Mouse (Mus musculus) stomach, embryonic 14.5 days (tissue): ENCODE measurements around the gene Cldn19. TPM values are rescaled to one million over a fixed set of nuclear protein-coding genes. Genes with fewer than 3 reads are reported as not detected.
A peak's percentile ranks its signal among the peaks of the same experiment; 100 is the strongest.

Experiments used
- ATAC-seq: fragments of 200-750 bp; cut with Nextera tagmentation; 2 replicates; pipeline ENCODE4 v1.8.0; 2017; ENCODE audit warnings: low read depth, moderate TSS enrichment; ENCODE audit not compliant: insufficient number of reproducible peaks, insufficient read depth, low FRiP score
- H3K27ac ChIP-seq: fragments of 300-500 bp; sonication (generic); 2 replicates; pipeline ENCODE4 v1.5.1; 2014; ENCODE audit warnings: mild to moderate bottlenecking, low read length, moderate library complexity, mixed read lengths
- H3K27me3 ChIP-seq: fragments of 300-500 bp; sonication (generic); 2 replicates; pipeline ENCODE4 v1.6.1; 2014; ENCODE audit warnings: low read length, control low read depth, mixed read lengths; ENCODE audit not compliant: control insufficient read depth, insufficient read depth
- H3K36me3 ChIP-seq: fragments of 300-500 bp; sonication (generic); 2 replicates; pipeline ENCODE4 v1.6.1; 2014; ENCODE audit warnings: mild to moderate bottlenecking, control low read depth, low read length, moderate library complexity, mixed read lengths; ENCODE audit not compliant: control insufficient read depth, insufficient read depth
- H3K4me1 ChIP-seq: fragments of 300-500 bp; sonication (generic); 2 replicates; pipeline ENCODE4 v1.6.1; 2014; ENCODE audit warnings: low read length, control low read depth, mixed read lengths; ENCODE audit not compliant: control insufficient read depth, insufficient read depth
- H3K4me2 ChIP-seq: fragments of 300-500 bp; sonication (generic); replicated peaks from 2 replicates; pipeline ENCODE4 v1.6.1; 2014; ENCODE audit warnings: low read depth, low read length, control low read depth
- H3K4me3 ChIP-seq: fragments of 300-500 bp; sonication (generic); 2 replicates; pipeline ENCODE4 v1.5.1; 2014; ENCODE audit warnings: low read depth, low read length, control low read depth
- H3K9ac ChIP-seq: fragments of 300-500 bp; sonication (generic); replicated peaks from 2 replicates; pipeline ENCODE4 v1.6.1; 2014; ENCODE audit warnings: low read depth, mild to moderate bottlenecking, control low read depth, low read length, moderate library complexity, mixed read lengths
- H3K9me3 ChIP-seq: fragments of 300-500 bp; sonication (generic); 2 replicates; pipeline ENCODE4 v1.6.1; 2016; ENCODE audit warnings: low read depth, low read length, control low read depth; ENCODE audit not compliant: control insufficient read depth
- WGBS: fragments of 180-500 bp; shearing (Covaris S2); extraction: QIAGEN DNeasy Blood & Tissue Kit; methylation state at CpG from one replicate; pipeline ENCODE4 v1.1.7; 2014; 5-methylcytosine and 5-hydroxymethylcytosine counted together
- polyA plus RNA-seq: library from polyadenylated mRNA; unstranded; fragments of >200 nt; fragmentation: Nextera tagmentation; extraction: Ambion mirVana; gene quantifications from 2 replicates; pipeline ENCODE4 v1.2.1, GENCODE M21; 2014

Cldn19 gene
- polyA plus RNA-seq, 1 experiment from 2014 or later = not detected

DNA sequence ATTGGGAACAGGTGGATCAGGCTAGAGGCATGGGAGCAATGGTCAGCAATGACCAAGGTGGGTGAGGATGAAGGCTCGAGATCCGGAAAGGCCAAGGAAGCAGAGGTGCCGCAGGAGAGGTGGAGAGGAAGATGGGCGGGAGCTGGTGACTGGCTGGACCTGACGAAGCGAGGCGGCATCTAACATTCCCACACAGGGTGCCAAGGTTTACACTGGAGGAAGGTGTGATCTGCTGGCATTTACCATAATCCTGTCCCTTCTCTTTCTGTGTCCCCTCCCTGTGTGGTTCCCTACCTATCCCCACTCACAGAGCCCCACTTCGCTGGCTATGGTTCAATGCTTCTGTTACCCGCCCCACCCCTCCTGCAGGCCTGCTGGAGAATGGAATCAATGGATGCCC, 9.3 kb upstream of the Cldn19 start:
- Histone ChIP-seq H3K9ac (no peak overlapping the region), H3K27ac (no peak overlapping the region), H3K4me3 (no peak overlapping the region), H3K27me3 (no peaks in the 10 kb centered on the region), H3K9me3 (no peaks in the 10 kb centered on the region), H3K4me2 (no peak overlapping the region), H3K36me3 (peaks cover 17% of the 10 kb centered on the region), H3K4me1 (no peaks in the 10 kb centered on the region)
- WGBS = 86% methylated on average over 9 of the region's 9 CpGs
- no peak for ATAC-seq

DNA sequence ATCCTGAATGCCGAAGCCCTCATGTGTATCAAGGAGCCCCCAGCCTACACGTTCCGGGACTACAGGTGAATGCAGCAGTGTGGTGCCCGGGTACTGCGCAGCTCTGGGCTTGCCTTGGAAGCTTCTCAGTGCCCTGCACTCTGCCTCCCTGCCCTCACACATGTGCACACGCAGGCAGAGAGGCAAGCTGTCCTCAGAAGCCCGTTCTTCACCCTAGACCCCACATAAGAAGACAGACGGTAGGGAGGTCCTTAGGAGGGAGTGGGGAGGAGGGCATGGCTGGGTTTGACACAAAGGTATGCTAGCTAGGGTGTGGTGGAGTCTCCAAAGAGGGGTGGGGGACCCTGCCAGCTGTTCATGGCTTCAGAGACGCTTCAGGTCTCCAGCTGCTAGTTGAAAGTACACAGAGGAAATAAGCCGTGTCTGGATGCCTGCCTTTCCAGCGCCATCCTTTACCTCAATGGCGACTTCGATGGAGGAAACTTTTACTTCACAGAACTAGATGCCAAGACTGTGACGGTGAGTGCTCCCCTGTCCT, 8.5 kb upstream of the Cldn19 start:
- H3K4me1 ChIP-seq = no peaks in the 10 kb centered on the region
- H3K27ac ChIP-seq = no peak overlapping the region
- H3K9ac ChIP-seq = no peak overlapping the region
- no peaks in the 10 kb centered on the region for H3K27me3 ChIP-seq
- H3K36me3 ChIP-seq = peaks cover 10% of the 10 kb centered on the region
- no peak for ATAC-seq
- H3K4me3 ChIP-seq = no peak overlapping the region
- H3K4me2 ChIP-seq = no peak overlapping the region
- H3K9me3 ChIP-seq = no peaks in the 10 kb centered on the region
- WGBS = 75% methylated on average over 14 of the region's 14 CpGs

DNA sequence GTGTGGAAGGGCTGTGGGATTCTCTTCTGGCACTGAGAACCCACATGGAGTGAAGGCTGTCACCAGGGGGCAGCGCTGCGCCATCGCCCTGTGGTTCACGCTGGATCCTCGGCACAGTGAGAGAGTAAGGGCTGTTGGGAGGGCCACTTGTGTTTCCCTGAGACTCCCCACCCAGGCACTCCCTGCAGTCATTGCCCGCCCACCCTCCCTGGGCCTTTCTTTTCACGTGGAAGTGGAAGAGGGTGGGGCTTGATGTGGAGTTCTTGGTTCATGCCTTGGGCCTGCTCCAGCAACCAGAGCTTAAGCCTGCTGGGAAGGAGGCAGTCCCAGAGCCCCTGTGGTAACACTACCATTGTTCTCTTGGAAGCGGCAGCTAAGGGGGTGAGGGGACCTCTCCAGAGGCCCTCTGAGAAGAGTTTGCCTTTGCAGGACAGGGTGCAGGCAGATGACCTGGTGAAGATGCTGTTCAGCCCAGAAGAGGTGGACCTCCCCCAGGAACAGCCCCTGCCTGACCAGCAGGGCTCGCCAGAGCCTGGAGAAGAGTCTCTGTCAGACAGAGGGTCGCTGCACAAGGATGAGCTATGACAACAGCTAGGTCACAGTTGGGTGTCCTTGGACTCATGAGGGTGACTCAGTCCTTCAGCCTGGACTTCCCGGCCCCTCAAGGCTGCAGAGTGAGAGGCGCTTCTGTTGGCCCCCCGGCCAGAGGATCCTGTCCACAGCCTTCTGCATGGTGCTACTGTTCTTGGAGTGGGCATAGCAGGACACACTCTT, 7.6 kb upstream of the Cldn19 start:
- no peaks in the 10 kb centered on the region for H3K9me3 ChIP-seq
- H3K36me3 ChIP-seq = peaks cover 3% of the 10 kb centered on the region; the same call in 1 of the 2 replicates
- H3K27me3 ChIP-seq = no peaks in the 10 kb centered on the region
- no peak overlapping the region for H3K4me3 ChIP-seq
- H3K4me2 ChIP-seq = no peak overlapping the region
- WGBS = 33% methylated on average over 13 of the region's 13 CpGs
- no peaks in the 10 kb centered on the region for H3K4me1 ChIP-seq
- peak; percentile 59; the same call in 1 of the 2 replicates for ATAC-seq
- H3K27ac ChIP-seq = no peak overlapping the region; the same call in 1 of the 2 replicates
- no peak overlapping the region for H3K9ac ChIP-seq

DNA sequence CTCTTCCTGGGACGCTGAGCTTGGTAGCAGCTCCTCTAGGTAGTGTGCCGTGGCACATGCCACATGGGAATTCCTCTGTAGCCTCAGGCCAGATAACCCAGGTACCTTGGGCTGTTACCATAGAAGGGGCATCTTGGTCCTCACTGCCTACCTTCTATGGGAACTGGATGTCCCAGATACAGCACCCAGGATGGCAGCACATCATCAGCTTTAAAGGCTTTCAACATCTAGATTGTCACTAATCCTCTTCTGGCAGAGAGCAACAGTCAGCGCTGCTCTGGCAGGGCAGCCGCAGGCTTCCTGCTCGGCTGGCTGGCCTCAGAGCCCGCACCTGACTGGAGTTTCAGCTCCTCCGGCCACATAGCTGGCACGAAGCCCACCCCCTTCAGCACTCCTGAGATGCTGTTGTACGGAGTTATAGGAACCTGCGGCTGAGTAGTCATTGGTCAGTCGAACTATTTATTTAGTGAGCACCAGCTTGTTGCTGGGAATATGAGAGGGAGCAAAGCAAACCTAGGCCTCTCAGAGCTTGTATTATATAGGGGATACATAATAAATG, 6.7 kb upstream of the Cldn19 start:
- Histone ChIP-seq H3K4me3 (no peak overlapping the region), H3K4me2 (no peak overlapping the region), H3K27ac (no peak overlapping the region), H3K9ac (no peak overlapping the region), H3K27me3 (no peaks in the 10 kb centered on the region), H3K36me3 (peaks cover 3% of the 10 kb centered on the region; the same call in 1 of the 2 replicates), H3K4me1 (no peaks in the 10 kb centered on the region), H3K9me3 (no peaks in the 10 kb centered on the region)
- WGBS = 80% methylated on average over 11 of the region's 11 CpGs
- no peak for ATAC-seq

DNA sequence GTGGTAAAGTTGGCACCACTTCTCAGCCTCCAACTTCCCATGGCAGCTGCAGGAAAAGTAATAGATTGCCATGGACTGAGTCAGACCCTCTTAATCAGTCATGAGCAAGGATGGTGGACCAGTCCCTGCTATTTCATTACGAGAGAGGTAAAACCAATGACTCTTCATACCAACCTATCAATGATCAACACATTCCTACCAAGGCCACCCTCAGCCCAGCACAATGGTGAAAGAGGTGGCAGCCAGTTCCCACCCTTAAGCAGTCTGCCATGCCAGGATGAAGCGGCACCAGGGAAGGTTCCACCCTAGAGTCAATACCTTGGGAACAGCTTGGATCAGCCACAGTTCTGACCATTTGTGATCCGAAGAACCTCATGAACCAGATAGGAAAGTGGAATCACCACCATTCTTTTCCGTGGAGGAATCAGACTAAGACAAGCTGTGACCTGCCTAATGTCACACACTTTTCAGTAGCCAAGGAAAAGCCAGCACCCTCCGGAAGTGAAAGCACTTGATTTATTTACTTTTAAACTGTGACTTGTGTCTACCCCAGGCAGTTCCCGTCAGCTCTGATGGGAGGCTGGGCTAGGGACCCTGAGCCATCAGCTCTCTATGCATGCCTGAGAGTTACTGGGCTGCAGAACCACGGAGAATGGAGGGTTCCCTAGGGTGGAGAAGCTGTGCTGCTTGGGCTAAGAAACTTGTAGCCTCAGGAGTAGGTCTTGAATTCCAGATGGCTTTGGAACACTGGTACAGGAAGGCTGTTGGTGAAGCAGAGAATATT, 3.0 kb upstream of the Cldn19 start:
- Histone ChIP-seq H3K27me3 (no peaks in the 10 kb centered on the region), H3K4me3 (no peak overlapping the region), H3K4me2 (no peak overlapping the region), H3K9ac (no peak overlapping the region), H3K27ac (no peak overlapping the region), H3K9me3 (no peaks in the 10 kb centered on the region), H3K36me3 (no peaks in the 10 kb centered on the region; the same call in 1 of the 2 replicates), H3K4me1 (no peaks in the 10 kb centered on the region)
- 48% methylated on average over 7 of the region's 7 CpGs for WGBS
- ATAC-seq = no peak

DNA sequence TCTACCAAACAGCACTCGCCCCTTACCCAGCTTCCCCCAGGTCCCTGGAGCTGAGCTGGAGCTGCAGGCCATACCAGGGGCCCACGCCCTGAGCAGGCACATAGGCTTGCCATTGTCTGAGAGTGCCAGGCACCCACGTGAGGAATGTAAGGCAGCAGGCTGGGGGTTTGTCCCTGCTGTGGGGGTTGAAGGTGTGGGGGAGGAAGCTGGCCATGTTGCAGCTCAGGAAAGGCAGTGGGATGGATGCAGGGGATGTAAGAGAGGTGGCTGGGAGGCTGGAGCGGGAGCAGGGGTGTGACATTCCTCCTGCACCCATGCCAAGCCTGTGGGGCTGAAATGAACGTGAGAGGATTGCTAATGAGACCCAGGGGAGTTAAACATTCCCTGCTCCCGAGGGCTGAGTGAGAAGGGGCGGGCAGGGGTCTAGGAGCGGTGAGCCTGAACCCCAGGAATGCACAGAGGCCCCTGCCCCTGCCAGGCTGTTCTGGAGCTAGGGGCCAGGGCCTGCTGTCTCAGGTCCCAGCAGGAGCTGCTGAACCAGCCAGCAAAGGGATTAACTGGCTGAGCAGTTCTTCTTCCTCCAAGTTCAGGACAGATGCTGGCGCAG, 1.1 kb upstream of the Cldn19 start:
- H3K9me3 ChIP-seq = no peaks in the 10 kb centered on the region
- H3K9ac ChIP-seq = no peak overlapping the region
- no peak overlapping the region for H3K4me3 ChIP-seq
- no peak overlapping the region for H3K27ac ChIP-seq
- ATAC-seq = no peak
- WGBS = 41% methylated on average over 9 of the region's 9 CpGs
- H3K27me3 ChIP-seq = no peaks in the 10 kb centered on the region
- H3K4me1 ChIP-seq = no peaks in the 10 kb centered on the region
- H3K36me3 ChIP-seq = no peaks in the 10 kb centered on the region
- no peak overlapping the region for H3K4me2 ChIP-seq

DNA sequence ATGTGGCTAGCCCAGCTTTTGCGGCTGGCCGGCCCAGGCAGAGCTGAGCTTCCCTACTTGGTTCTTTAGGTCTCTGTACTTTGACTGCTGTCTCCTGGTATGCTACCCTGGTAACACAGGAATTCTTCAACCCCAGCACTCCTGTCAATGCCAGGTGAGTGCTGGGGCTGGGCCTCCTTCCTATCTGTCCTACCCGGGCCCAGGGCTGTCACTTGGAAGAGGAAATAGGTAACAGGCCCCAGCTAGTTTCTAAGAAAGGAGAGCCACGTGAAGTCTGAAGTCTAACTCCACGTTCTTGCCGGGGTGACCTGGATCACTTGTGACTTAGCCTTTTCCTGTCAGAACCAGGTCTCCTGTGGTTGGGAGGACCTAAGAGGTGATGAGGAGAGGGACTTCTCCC, 1.9 kb downstream of the Cldn19 start:
- no peak overlapping the region for H3K9ac ChIP-seq
- H3K4me3 ChIP-seq = no peak overlapping the region
- no peaks in the 10 kb centered on the region for H3K27me3 ChIP-seq
- H3K4me1 ChIP-seq = no peaks in the 10 kb centered on the region
- ATAC-seq = no peak
- 62% methylated on average over 6 of the region's 6 CpGs for WGBS
- no peaks in the 10 kb centered on the region for H3K9me3 ChIP-seq
- H3K36me3 ChIP-seq = no peaks in the 10 kb centered on the region
- H3K4me2 ChIP-seq = no peak overlapping the region
- no peak overlapping the region for H3K27ac ChIP-seq
